8 mouse cellular contexts compared by ENCODE assay signal in the genomic region with DNA sequence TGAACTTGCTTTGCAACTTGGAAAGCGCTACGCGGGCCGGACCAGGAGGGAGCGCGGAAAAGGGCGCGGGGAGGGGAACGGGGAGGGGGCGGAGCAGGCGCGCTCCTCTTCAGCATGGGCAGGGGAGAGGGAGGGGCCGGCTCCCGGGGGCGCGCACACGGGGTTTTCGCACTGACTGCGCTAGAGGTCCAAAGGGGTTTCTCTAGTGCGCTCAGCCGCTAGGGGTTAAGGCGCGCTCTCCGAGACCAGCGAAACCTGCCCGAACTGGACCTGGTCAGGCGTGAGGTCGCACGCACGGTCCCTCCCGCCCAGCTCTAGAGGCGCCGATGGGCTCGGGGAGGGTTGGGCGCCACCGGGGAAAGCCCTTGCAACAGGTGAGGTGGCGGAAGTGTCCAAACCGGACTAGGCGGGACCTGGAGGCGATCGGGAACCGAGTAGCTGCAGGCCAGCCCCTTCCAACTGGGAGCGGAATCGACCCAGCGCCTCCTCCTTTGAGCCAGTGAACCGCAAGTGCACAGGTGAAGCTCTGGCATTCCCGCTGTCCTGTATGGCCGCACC. TPM values are rescaled to one million over a fixed set of nuclear protein-coding genes. Genes with fewer than 3 reads are reported as not detected.
A peak's percentile ranks its signal among the peaks of the same experiment; 100 is the strongest.
DNase-seq lines count a peak whose midpoint lies in the region; ATAC-seq and TF ChIP-seq lines count a peak whose summit lies in the region.

No protein-coding gene starts in this region.

- no peaks in the 10 kb centered on the region for H3K27me3 ChIP-seq in heart, adult 2 months (ENCODE audit: control insufficient read depth, insufficient read depth, low read length)
- H3K27me3 ChIP-seq in liver, embryonic 15.5 days, result peaks cover 24% of the 10 kb centered on the region
- peaks cover 31% of the 10 kb centered on the region for H3K27me3 ChIP-seq in neural tube, embryonic 15.5 days (replicated peaks)

- H3K4me1 ChIP-seq in heart, adult 2 months (ENCODE audit: control insufficient read depth, insufficient read depth, low read length), result no peaks in the 10 kb centered on the region
- no peaks in the 10 kb centered on the region for H3K4me1 ChIP-seq in liver, embryonic 15.5 days (replicated peaks)
- 0 out of 2 replicates have a peak, but pooled peaks cover 3% of the 10 kb centered on the region for H3K4me1 ChIP-seq in neural tube, embryonic 15.5 days

- H3K9me3 ChIP-seq in liver, embryonic 15.5 days (replicated peaks), result no peaks in the 10 kb centered on the region
- no peaks in the 10 kb centered on the region for H3K9me3 ChIP-seq in neural tube, embryonic 15.5 days (replicated peaks)

- H3K36me3 ChIP-seq in heart, adult 2 months (ENCODE audit: control insufficient read depth, insufficient read depth, low read length), result no peaks in the 10 kb centered on the region
- H3K36me3 ChIP-seq in liver, embryonic 15.5 days (replicated peaks), result no peaks in the 10 kb centered on the region
- no peaks in the 10 kb centered on the region for H3K36me3 ChIP-seq in neural tube, embryonic 15.5 days

- TF ChIP-seq EP300 in heart, adult 2 months (IDR thresholded peaks at IDR 0.05; ENCODE audit: insufficient read depth, low read depth, low read length), result no peak

- H3K4me3 ChIP-seq in layer of hippocampus, adult 2 months, result peak overlapping the region; percentile 61
- peak overlapping the region; percentile 64 for H3K4me3 ChIP-seq in heart, adult 2 months
- H3K4me3 ChIP-seq in liver, embryonic 15.5 days (replicated peaks), result peak overlapping the region; percentile 50
- H3K4me3 ChIP-seq in neural tube, embryonic 15.5 days (replicated peaks), result peak overlapping the region; percentile 50

- peak overlapping the region; percentile 41 for H3K4me2 ChIP-seq in liver, embryonic 15.5 days
- peak overlapping the region; percentile 72 for H3K4me2 ChIP-seq in neural tube, embryonic 15.5 days

- peak overlapping the region; percentile 70 for H3K9ac ChIP-seq in heart, adult 2 months (ENCODE audit: low read depth, low read length)
- no peak overlapping the region for H3K9ac ChIP-seq in liver, embryonic 15.5 days
- H3K9ac ChIP-seq in neural tube, embryonic 15.5 days (replicated peaks), result peak overlapping the region; percentile 42

- TF ChIP-seq POLR2A in heart, adult 2 months (IDR thresholded peaks at IDR 0.05; ENCODE audit: insufficient read depth, low read depth, low read length), result no peak

- peak overlapping the region; percentile 62; the same call in 1 of the 2 replicates for H3K27ac ChIP-seq in layer of hippocampus, adult 2 months
- peak overlapping the region; percentile 20; the same call in 1 of the 2 replicates for H3K27ac ChIP-seq in heart, adult 2 months
- no peak overlapping the region; the same call in 1 of the 2 replicates for H3K27ac ChIP-seq in liver, embryonic 15.5 days (replicated peaks)
- no peak overlapping the region for H3K27ac ChIP-seq in neural tube, embryonic 15.5 days (replicated peaks)

- peak; percentile 82 for ATAC-seq in liver, embryonic 15.5 days (ENCODE audit: insufficient read depth)
- ATAC-seq in neural tube, embryonic 15.5 days (ENCODE audit: low FRiP score), result peak; percentile 89
- no peak for ATAC-seq in monocyte, adult 5-6 weeks (replicated peaks; ENCODE audit: insufficient number of reproducible peaks, low FRiP score, low TSS enrichment, poor library complexity, severe bottlenecking)

- DNase-seq in layer of hippocampus, adult 2 months (ENCODE audit: low spot score in 2 of 2), result peak; percentile 10 to 12
- no peak for DNase-seq in layer of hippocampus, adult 9-11 months
- DNase-seq in embryo, embryonic 9.5 days (ENCODE audit: extremely low spot score), result peak; percentile 79
- peak; percentile 58 to 69 for DNase-seq in heart, adult 2 months
- peak; percentile 82 for DNase-seq in kidney, adult 11 months

- intact Hi-C loops in heart, adult 2 months (cut with DNase I), result loop anchor here (2.0 to 5.0 kb wide), 2 partner anchors 48 to 61 kb away; no protein-coding TSS in a partner anchor

- H3K79me2 ChIP-seq in heart, adult 2 months (replicated peaks; ENCODE audit: control insufficient read depth, insufficient read depth, low read length), result no peaks in the 10 kb centered on the region

- 13% methylated on average over 28 of the region's 48 CpGs for WGBS in heart, adult 2 months
- WGBS in liver, embryonic 15.5 days (ENCODE audit: insufficient replicate concordance), result 8% methylated on average over 47 of the region's 48 CpGs
- 15% methylated on average over 42 of the region's 48 CpGs for WGBS in neural tube, embryonic 15.5 days

- peak; percentile 24; the same call in 1 of the 2 replicates for TF ChIP-seq CTCF in layer of hippocampus, adult 2 months (conservative IDR thresholded peaks at IDR 0.05)
- peak; percentile 14; the same call in 1 of the 2 replicates for TF ChIP-seq CTCF in heart, adult 2 months (IDR thresholded peaks at IDR 0.05)

RNA-seq across cellular contexts. Expression of gene Shroom2, which starts 0.4 kb away (rescaled TPM):
- 10 to 100 TPM; 87.6 to 92.2 TPM for total RNA-seq in layer of hippocampus, adult 2 months (2021)
- total RNA-seq in heart, adult 2 months (2021), result 1 to 10 TPM; 3.2 to 5.2 TPM
- 1.3 and 2.0 TPM in 2 replicates for polyA plus RNA-seq in heart, adult 2 months (2012; rRNA removed)
- 0.94 and 1.2 TPM in 2 replicates for polyA plus RNA-seq in liver, embryonic 15.5 days (2015; fragmentation: Nextera tagmentation; extraction: Ambion mirVana)
- 139 and 160 TPM in 2 replicates for polyA plus RNA-seq in neural tube, embryonic 15.5 days (2015; fragmentation: Nextera tagmentation; extraction: Ambion mirVana)
- total RNA-seq in monocyte, adult 5-6 weeks (2017), result not detected in 3 replicates

RNA-seq across cellular contexts. Expression of gene Gpr143, which starts 12.0 kb away (rescaled TPM):
- under 1 TPM in 1 of 2 experiments, not detected in 1; 0.54 TPM for total RNA-seq in layer of hippocampus, adult 2 months (2021)
- total RNA-seq in heart, adult 2 months (2021), result not detected
- polyA plus RNA-seq in heart, adult 2 months (2012; rRNA removed), result not detected in 2 replicates
- polyA plus RNA-seq in liver, embryonic 15.5 days (2015; fragmentation: Nextera tagmentation; extraction: Ambion mirVana), result 0.06 TPM in 1 of 2 replicates, not detected in the other
- polyA plus RNA-seq in neural tube, embryonic 15.5 days (2015; fragmentation: Nextera tagmentation; extraction: Ambion mirVana), result 0.41 and 0.44 TPM in 2 replicates
- total RNA-seq in monocyte, adult 5-6 weeks (2017), result not detected in 3 replicates

Comparison
In these comparisons a context has a peak if more than half of its experiments do, and no peak if none do; other contexts are left out.
1. H3K27ac ChIP-seq: peak in layer of hippocampus, adult 2 months (single experiment) and heart, adult 2 months (single experiment); none in liver, embryonic 15.5 days (single experiment) and neural tube, embryonic 15.5 days (single experiment).
2. RNA of gene Shroom2, which starts 0.4 kb away (total RNA-seq): 87.6 to 92.2 TPM in layer of hippocampus, adult 2 months; 3.2 to 5.2 TPM in heart, adult 2 months and not detected in monocyte, adult 5-6 weeks; every median in the first group is over 10 times any median in the second.
3. Peak in every context shown above with its lines, with median percentiles within 50 percentile points of each other: H3K4me3 ChIP-seq.